Mouse (Mus musculus) forebrain, postnatal 0 days (tissue): ENCODE results near the gene Prg4. TPM values are rescaled to one million over a fixed set of nuclear protein-coding genes. Genes with fewer than 3 reads are reported as not detected.

Source experiments
- ATAC-seq: fragments of 200-750 bp; cut with Nextera tagmentation; 2 replicates; pipeline ENCODE4 v1.8.0; 2017; ENCODE audit warnings: mild to moderate bottlenecking, moderate library complexity
- DNase-seq: peaks from one replicate; pipeline ENCODE4 v3.0.0-alpha.2; 2015
- H3K27ac ChIP-seq: fragments of 300-500 bp; sonication (generic); 2 replicates; pipeline ENCODE4 v1.5.1; 2014; ENCODE audit warnings: low read depth, mild to moderate bottlenecking, antibody characterized with exemption, low read length, moderate library complexity, mixed read lengths
- H3K27me3 ChIP-seq: fragments of 300-500 bp; sonication (generic); 2 replicates; pipeline ENCODE4 v1.6.1; 2014; ENCODE audit warnings: mild to moderate bottlenecking, low read length, mixed read lengths; ENCODE audit not compliant: insufficient read depth
- H3K36me3 ChIP-seq: fragments of 300-500 bp; sonication (generic); 2 replicates; pipeline ENCODE4 v1.6.1; 2014; ENCODE audit warnings: mild to moderate bottlenecking, moderate library complexity; ENCODE audit not compliant: insufficient read depth
- H3K4me1 ChIP-seq: fragments of 300-500 bp; sonication (generic); 2 replicates; pipeline ENCODE4 v1.6.1; 2014; ENCODE audit warnings: antibody characterized with exemption; ENCODE audit not compliant: insufficient read depth
- H3K4me2 ChIP-seq: fragments of 300-500 bp; sonication (generic); 2 replicates; pipeline ENCODE4 v1.6.1; 2014; ENCODE audit warnings: low read depth, mild to moderate bottlenecking, moderate library complexity
- H3K4me3 ChIP-seq: fragments of 300-500 bp; sonication (generic); 2 replicates; pipeline ENCODE4 v1.5.1; 2014; ENCODE audit warnings: low read depth, low read length, mixed read lengths
- H3K9ac ChIP-seq: fragments of 300-500 bp; sonication (generic); 2 replicates; pipeline ENCODE4 v1.6.1; 2014; ENCODE audit warnings: mild to moderate bottlenecking
- H3K9me3 ChIP-seq: fragments of 300-500 bp; sonication (generic); 2 replicates; pipeline ENCODE4 v1.6.1; 2016; ENCODE audit warnings: low read length
- CTCF ChIP-seq: sonication (generic); IDR thresholded peaks from 2 replicates; pipeline ENCODE4 v1.5.1; 2016; ENCODE audit warnings: antibody characterized with exemption, control low read depth, low read depth
- WGBS: fragments of 180-500 bp; shearing (Covaris S2); extraction: QIAGEN DNeasy Blood & Tissue Kit; methylation state at CpG from one replicate; pipeline ENCODE4 v1.1.7; 2014; 5-methylcytosine and 5-hydroxymethylcytosine counted together
- polyA plus RNA-seq: library from polyadenylated mRNA; unstranded; fragments of >200 nt; fragmentation: Nextera tagmentation; extraction: Ambion mirVana; gene quantifications from 2 replicates; pipeline ENCODE4 v1.2.1, GENCODE M21; 2015
- total RNA-seq: library from RNA; depleted of rRNA; stranded (reverse); fragments of >200 nt; gene quantifications from 2 replicates; pipeline ENCODE4 v1.2.3, GENCODE M21; 2014; rRNA removed

Gene Prg4
- total and polyA plus RNA-seq, 2 experiments from 2014 or later, result 0.96 to 1.00 TPM

GRCm38 (mm10) chr1:150409996-150410395 is 56.0 kb downstream of the Prg4 start:
- no peak overlapping the region for H3K4me3 ChIP-seq
- WGBS, result 96% methylated on average over 6 of the region's 6 CpGs
- no peak overlapping the region for H3K4me2 ChIP-seq
- peaks cover 55% of the 10 kb centered on the region for H3K36me3 ChIP-seq
- H3K4me1 ChIP-seq, result no peaks in the 10 kb centered on the region
- H3K27ac ChIP-seq, result no peak overlapping the region
- no peak overlapping the region for H3K9ac ChIP-seq
- no peaks in the 10 kb centered on the region for H3K9me3 ChIP-seq
- no peak for ATAC-seq
- no peaks in the 10 kb centered on the region for H3K27me3 ChIP-seq
- TF ChIP-seq CTCF, result no peak
- no peak for DNase-seq

- no peak overlapping the region for H3K4me3 ChIP-seq
- peaks cover 54% of the 10 kb centered on the region for H3K36me3 ChIP-seq
- H3K27ac ChIP-seq, result no peak overlapping the region
- DNase-seq, result no peak
- no peak for TF ChIP-seq CTCF
- no peak for ATAC-seq
- WGBS, result 90% methylated on average over 9 of the region's 9 CpGs
- H3K9ac ChIP-seq, result no peak overlapping the region
- no peaks in the 10 kb centered on the region for H3K4me1 ChIP-seq
- H3K9me3 ChIP-seq, result no peaks in the 10 kb centered on the region
- H3K27me3 ChIP-seq, result no peaks in the 10 kb centered on the region
- no peak overlapping the region for H3K4me2 ChIP-seq
Observed at GRCm38 (mm10) chr1:150407285-150407684, 58.7 kb downstream of the Prg4 start.

- no peak overlapping the region for H3K9ac ChIP-seq
- TF ChIP-seq CTCF, result no peak
- no peaks in the 10 kb centered on the region for H3K9me3 ChIP-seq
- H3K27me3 ChIP-seq, result no peaks in the 10 kb centered on the region
- peaks cover 43% of the 10 kb centered on the region for H3K36me3 ChIP-seq
- H3K4me1 ChIP-seq, result no peaks in the 10 kb centered on the region
- 97% methylated on average over 3 of the region's 3 CpGs for WGBS
- H3K4me2 ChIP-seq, result no peak overlapping the region
- no peak overlapping the region for H3K27ac ChIP-seq
- DNase-seq (no peak), ATAC-seq (no peak)
- H3K4me3 ChIP-seq, result no peak overlapping the region
Observed at GRCm38 (mm10) chr1:150404555-150404954, 61.4 kb downstream of the Prg4 start.

- no peak overlapping the region for H3K9ac ChIP-seq
- TF ChIP-seq CTCF, result no peak
- no peaks in the 10 kb centered on the region for H3K4me1 ChIP-seq
- no peak overlapping the region for H3K4me2 ChIP-seq
- peaks cover 41% of the 10 kb centered on the region for H3K36me3 ChIP-seq
- no peak overlapping the region for H3K27ac ChIP-seq
- WGBS, result 94% methylated on average over 3 of the region's 3 CpGs
- no peak overlapping the region for H3K4me3 ChIP-seq
- no peaks in the 10 kb centered on the region for H3K9me3 ChIP-seq
- ATAC-seq, result no peak
- no peaks in the 10 kb centered on the region for H3K27me3 ChIP-seq
- DNase-seq, result no peak
Observed at GRCm38 (mm10) chr1:150403914-150404313, 62.1 kb downstream of the Prg4 start.

Other genes with a start within 250 kb of the Prg4 start
- 0.90 TPM in 1 of 2 replicates, not detected in the other for gene Pdc, start 146.7 kb downstream of the Prg4 start, total RNA-seq
- not detected in 2 replicates for gene Pdc, start 146.7 kb downstream of the Prg4 start, polyA plus RNA-seq
- 89.2 and 106 TPM in 2 replicates for gene Tpr, start 73.3 kb downstream of the Prg4 start, total RNA-seq
- 84.4 and 124 TPM in 2 replicates for gene Tpr, start 73.3 kb downstream of the Prg4 start, polyA plus RNA-seq
- gene Odr4, start 73.1 kb downstream of the Prg4 start, total RNA-seq, result 41.3 and 44.6 TPM in 2 replicates
- 45.3 and 54.7 TPM in 2 replicates for gene Odr4, start 73.1 kb downstream of the Prg4 start, polyA plus RNA-seq